Mouse (Mus musculus) thymus, postnatal 0 days (tissue): ENCODE results near the gene Crtc3. TPM values are rescaled to one million over a fixed set of nuclear protein-coding genes. Genes with fewer than 3 reads are reported as not detected.

ENCODE experiments used
- DNase-seq: peaks from one replicate; pipeline ENCODE4 v3.0.0-alpha.2; 2015; ENCODE audit warnings: low spot score
- polyA plus RNA-seq: library from polyadenylated mRNA; unstranded; fragments of >200 nt; fragmentation: Nextera tagmentation; extraction: Ambion mirVana; gene quantifications from 2 replicates; pipeline ENCODE4 v1.2.1, GENCODE M21; 2015

Crtc3 gene
- polyA plus RNA-seq, 1 experiment from 2014 or later: 19.0 TPM

DNA sequence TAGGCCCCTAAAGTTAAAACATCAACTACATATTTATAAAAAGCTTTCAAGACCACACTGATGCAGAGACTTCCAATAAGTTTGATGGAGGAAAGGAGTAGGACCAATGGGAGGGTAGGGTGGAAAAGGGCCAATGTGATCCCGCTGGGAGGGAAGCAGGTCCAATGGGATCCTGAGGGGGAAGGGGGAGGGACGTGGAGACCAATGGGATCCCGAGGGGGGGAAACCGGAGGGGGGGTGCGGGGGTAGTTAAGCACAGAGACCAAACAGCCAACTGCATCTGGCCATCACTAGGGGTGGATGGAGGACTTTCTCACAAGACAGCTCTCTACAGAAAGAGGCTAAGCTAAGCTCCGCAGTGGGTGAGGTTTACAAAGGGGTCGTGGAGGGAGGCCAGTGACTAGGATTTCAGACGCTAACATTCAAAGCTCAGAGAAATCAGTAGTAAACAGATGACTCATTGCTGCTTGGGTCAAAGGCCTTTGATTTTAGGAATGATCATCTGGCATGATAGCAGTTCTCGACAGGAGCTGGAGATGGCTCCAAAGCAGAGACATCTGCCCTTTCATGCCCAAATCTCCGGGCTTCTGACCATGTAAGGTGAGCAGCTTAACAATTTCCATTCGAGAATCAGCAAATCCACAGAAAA lies 83.6 kb downstream of the Crtc3 start:
- DNase-seq: no peak

DNA sequence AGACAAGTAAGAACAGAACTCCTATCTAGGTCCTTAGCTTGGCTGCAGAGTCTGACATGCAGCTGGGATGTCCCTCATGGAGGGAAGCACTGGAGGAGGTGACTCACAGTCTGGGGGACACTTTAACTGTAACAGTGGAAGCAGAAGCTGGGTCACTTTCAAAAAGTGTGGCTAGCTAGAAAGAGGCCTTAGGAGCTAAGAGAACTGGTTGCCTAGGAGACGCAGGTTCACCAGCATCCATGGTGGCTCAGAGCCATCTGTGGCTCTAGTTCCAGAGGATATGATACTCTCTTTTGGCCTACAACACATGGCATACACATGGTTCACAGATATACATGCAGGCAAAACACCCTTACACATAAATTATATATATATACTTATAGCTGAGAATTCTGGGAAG lies 86.1 kb downstream of the Crtc3 start:
- no peak for DNase-seq

DNA sequence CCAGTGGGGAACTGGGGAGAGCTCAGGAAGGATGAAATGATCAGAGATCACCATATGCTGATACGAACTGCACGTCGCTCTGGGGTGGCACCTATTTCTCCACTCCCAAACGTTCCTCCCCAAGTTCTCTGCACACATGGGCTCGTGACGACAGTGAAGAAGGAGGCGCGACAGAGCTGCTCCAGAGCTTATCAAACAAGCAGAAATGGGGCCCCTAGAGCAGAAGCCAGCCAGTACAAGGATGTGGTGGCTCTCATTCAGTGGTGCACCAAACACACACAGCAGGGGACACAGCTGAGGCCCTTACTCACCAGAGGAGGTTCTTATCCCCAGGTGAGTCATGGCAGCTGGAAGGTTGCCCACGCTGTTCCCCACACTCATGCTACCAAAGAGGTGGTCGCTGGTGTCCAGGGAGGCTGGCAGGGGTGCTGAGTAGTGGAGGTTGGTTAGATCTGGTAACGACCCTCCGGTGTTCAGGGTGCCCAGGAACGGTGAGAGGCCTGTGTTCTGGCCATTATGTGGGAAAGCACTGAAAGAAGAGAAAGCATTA lies 90.2 kb downstream of the Crtc3 start:
- DNase-seq: peak; percentile 60

- peak; percentile 57 for DNase-seq
These were observed 90.8 kb downstream of the Crtc3 start for GRCm38 (mm10) chr7:80597900-80598299.

- DNase-seq: no peak
These were observed 99.5 kb downstream of the Crtc3 start for GRCm38 (mm10) chr7:80589054-80589746.

GRCm38 (mm10) chr7:80587684-80588083 lies 101.0 kb downstream of the Crtc3 start:
- DNase-seq: no peak

DNA sequence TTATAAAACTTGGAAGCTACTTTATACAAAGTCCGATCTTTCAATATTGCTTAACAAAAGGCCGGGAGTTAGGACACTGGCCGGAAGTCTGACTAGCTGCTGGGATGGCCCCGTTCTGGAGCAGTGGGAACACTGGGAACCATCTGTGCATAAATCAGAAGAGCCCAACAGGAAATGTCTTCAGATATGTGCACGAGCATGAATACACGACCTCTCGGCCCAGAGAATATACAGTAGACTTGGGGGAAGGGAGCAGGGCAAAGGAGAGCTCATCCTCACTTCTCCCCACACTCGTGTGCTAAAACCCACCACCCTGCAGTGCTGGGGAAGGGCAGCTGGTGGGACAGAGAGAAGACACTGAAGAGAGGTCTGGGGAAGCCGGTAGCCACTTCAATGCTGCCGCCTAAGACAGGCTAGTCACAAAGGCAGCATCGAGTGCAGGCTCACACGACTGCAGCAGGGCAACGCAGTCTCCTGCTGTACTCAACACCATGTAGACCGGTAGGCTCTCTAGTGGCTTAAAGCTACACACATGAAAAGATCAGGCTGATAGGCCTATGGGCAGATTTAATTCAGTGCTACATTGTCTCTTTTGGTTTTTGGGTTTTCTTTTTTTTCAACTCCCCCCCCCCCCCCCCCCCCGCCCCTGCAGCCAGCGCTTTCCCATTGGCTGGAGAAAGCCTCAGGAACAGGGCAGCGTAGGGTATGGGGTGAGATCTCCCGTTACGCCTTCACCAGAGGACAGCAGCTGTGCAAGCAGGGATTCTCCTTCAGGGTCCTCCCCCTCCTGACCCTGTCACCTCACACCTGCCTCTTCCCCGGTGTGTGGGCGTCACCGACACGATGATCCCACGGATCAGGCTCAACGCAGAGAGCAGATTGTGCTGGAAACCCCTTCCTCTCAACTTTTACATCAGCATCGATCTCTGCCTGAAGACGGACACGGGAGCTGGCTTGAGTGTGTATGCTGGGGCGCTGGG lies 101.7 kb downstream of the Crtc3 start:
- no peak for DNase-seq

- DNase-seq: no peak
These were observed 102.5 kb downstream of the Crtc3 start for GRCm38 (mm10) chr7:80586161-80586560.

GRCm38 (mm10) chr7:80585380-80585779 lies 103.3 kb downstream of the Crtc3 start:
- DNase-seq: no peak

DNA sequence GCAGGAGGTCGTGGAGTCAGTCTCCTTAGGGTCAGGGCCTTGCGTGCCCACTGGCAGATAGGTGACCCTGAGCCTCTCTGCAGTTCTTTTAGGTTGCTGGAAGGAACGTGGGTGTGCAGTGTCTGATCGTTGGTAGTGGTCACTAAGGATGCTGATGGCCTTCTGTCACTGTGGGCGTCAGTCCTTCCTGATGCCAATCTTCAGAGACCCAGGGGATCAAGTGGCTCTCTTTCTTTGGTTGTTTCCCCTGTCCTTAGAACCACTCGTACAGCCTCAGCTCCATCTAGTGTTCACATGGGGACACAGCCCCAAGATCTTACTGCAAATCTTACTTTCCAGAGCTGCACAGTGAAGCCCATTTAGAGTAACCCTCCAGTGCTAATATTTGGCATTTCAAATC lies 104.7 kb downstream of the Crtc3 start:
- DNase-seq: peak; percentile 72

DNA sequence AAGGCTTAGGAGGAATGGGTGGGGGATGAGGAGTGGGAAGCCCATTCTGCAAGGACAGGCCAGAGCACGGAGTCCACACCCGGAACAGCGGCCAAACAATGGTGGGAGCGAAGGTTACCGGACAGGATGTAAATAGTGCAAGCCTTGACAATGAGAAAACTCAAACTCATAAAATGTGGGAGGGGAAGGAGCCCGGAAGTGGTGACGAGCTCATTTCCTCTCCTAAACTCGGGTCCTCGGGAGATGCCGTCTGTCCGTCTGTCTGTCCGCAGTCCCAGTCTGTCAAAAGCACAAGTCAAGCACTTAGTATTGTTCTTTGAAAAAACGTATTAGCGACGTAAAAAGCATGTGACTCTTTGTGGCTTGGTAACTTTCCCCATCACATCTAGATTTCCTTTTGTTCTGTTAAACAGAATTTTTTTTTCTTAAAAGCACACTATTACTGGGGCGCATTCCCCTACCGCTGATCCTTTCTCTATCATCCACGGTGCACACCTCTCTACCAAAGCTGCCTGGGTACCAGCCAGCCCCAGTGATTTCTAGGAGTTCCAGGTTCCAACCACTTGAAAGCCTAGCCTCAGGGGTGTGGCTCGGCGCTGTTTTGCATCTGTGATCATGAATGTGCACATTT lies 105.7 kb downstream of the Crtc3 start:
- DNase-seq: peak; percentile 46

DNA sequence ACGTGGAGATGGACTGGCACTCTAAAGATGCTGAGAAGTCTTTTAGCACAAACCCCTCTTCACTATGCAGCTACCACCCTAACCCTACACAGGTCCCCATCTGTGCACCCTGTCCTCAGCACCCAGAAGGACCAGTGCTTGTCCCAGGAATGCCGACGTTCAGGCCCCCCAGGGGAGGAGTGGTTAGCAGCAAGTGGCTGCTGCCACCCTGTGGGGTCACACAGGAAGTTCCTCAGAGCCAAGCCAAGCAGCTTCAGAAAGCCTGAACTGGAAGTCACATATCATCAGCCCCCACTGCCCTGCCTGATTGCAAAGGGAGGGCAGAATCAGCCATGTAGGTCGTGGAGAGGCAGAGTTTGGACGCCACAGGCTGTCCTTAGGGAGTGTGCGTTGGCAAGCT lies 108.3 kb downstream of the Crtc3 start:
- DNase-seq: peak; percentile 49

GRCm38 (mm10) chr7:80577417-80577980 lies 111.2 kb downstream of the Crtc3 start:
- peak; percentile 52 for DNase-seq

DNA sequence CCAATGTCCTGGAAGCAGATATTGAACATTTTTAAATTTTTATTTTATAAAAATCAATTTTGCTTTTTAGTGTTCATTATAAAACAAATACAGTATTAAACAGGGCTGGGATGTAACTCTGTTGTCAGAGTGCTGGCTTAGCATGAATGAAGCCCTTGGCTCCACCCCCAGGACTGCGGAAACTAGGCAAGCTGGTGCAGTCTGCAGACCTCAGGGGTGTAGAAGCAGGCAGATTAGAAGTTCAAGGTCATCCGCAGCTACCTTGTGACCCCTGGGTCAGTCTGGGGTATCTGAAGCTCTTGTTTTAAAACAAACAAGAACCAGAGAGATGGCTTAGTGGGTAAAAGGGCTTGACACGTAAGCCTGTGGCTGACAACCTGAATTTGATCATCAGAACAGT lies 112.1 kb downstream of the Crtc3 start:
- DNase-seq: no peak

DNA sequence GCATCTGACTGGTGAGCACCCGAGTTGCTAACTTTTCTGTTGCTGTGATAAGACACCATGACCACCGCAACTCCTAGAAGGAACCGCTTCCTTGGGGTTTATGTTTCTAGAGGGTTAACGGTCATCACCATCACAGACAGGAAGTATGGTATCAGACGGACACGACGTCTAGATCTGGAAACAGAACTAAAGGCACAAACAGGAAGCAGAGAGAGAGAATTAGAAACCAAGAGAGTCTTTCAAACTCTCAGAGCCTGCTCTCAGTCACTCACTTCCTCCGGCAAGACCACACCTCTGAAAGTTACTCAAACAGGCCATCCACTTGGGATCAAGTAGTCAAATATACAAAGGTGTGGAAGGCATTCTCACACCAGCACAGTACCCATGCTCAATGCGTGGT lies 112.9 kb downstream of the Crtc3 start:
- DNase-seq: peak; percentile 34

GRCm38 (mm10) chr7:80573076-80573475 lies 115.6 kb downstream of the Crtc3 start:
- no peak for DNase-seq

- DNase-seq: no peak
These were observed 120.7 kb downstream of the Crtc3 start for GRCm38 (mm10) chr7:80567982-80568381.

- DNase-seq: no peak
These were observed 126.7 kb downstream of the Crtc3 start for GRCm38 (mm10) chr7:80561931-80562330.

GRCm38 (mm10) chr7:80561271-80561670 lies 127.4 kb downstream of the Crtc3 start:
- DNase-seq: no peak

DNA sequence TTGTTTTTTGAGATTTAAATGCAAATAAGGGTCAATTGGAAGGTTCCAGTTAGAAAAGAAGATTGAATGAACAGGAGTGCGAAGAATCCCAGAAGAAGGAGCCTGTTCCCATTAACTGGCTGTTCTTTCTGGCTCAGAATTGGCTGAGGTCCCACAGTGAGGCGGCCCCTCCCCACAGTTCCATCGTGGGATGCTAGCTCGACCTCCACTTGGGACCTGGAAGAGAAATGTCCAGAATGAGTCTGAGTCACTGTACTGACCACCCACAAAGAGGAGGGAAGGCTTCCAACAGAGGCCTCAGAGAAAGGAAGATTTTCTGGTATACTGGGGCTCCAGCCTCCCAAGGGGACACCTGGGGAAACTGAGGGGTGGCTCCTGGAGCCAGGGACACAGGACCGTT lies 130.1 kb downstream of the Crtc3 start:
- no peak for DNase-seq

GRCm38 (mm10) chr7:80558101-80558500 lies 130.6 kb downstream of the Crtc3 start:
- peak; percentile 23 for DNase-seq
